Mouse (Mus musculus): Measurements from ENCODE around the gene Fxyd3. TPM values are rescaled to one million over a fixed set of nuclear protein-coding genes. Genes with fewer than 3 reads are reported as not detected.

Gene Fxyd3
- polyA plus RNA-seq, 1 experiment from 2014 or later = 1.1 TPM

DNA sequence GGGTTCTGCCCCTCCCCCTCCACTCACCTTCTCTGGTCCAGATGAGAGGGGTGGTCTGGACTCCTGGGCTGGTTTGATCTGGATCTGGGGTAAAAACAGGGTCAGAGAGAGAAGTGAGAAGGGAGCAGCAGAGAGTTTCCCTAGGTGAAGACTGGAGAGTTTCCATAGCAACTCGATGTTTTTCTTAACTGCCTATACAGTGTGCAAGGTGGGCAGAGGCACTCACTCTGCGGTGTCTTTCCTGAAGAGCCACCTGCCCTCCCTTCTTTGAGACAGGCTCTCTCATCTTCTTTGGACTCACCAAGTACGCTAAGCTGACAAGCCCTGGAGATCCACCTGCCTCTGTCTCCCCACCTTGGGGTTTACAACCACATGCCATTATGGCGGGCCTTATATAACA, 37.5 kb downstream of the Fxyd3 start:
- ATAC-seq (ENCODE audit: low read depth) = no peak
- H3K27me3 ChIP-seq (ENCODE audit: control insufficient read depth, insufficient read depth, low read depth, low read length) = peaks cover 10% of the 10 kb centered on the region

DNA sequence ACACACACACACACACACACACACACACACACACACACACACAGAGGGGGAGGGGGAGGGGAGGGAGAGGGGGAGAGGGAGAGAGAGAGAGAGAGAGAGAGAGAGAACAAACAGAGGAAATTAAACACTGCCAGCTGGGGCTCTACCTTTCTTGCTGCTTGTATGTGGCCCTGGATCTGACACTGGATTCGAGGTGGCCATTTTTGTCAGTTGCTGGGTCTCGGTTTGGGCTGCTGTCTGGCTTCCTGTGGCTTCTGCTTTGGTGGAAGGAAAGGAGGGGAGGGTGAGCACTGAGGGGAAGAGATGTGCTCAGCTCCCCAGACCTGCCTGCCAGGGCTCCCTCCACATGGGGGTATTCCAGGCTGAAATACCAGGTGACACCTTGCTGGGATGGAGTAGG, 38.8 kb downstream of the Fxyd3 start:
- H3K27ac ChIP-seq (ENCODE audit: low read length) = no peak overlapping the region
- 14% methylated on average over 2 of the region's 2 CpGs for WGBS (ENCODE audit: insufficient replicate concordance)
- no peak overlapping the region for H3K9ac ChIP-seq (ENCODE audit: low read depth, low read length)
- no peak overlapping the region for H3K4me3 ChIP-seq (ENCODE audit: low read depth, low read length)
- H3K4me2 ChIP-seq (ENCODE audit: low read depth, low read length) = no peak overlapping the region
- H3K4me1 ChIP-seq (ENCODE audit: control insufficient read depth, low read depth, low read length) = peaks cover 4% of the 10 kb centered on the region; the same call in 1 of the 2 replicates
- no peaks in the 10 kb centered on the region for H3K36me3 ChIP-seq (ENCODE audit: control insufficient read depth, insufficient read depth)
- H3K27me3 ChIP-seq (ENCODE audit: control insufficient read depth, insufficient read depth, low read depth, low read length) = peaks cover 10% of the 10 kb centered on the region
- no peak for ATAC-seq (ENCODE audit: low read depth)
- H3K9me3 ChIP-seq (replicated peaks; ENCODE audit: control insufficient read depth, low read length) = no peaks in the 10 kb centered on the region

More for the DNA sequence above, 37.5 kb downstream of the Fxyd3 start:
- no peak overlapping the region for H3K27ac ChIP-seq (ENCODE audit: low read length)
- no peaks in the 10 kb centered on the region for H3K9me3 ChIP-seq (replicated peaks; ENCODE audit: control insufficient read depth, low read length)
- no peak overlapping the region for H3K4me3 ChIP-seq (ENCODE audit: low read depth, low read length)
- no peak overlapping the region for H3K4me2 ChIP-seq (ENCODE audit: low read depth, low read length)
- peaks cover 3% of the 10 kb centered on the region; the same call in 1 of the 2 replicates for H3K4me1 ChIP-seq (ENCODE audit: control insufficient read depth, low read depth, low read length)
- no peaks in the 10 kb centered on the region for H3K36me3 ChIP-seq (ENCODE audit: control insufficient read depth, insufficient read depth)
- H3K9ac ChIP-seq (ENCODE audit: low read depth, low read length) = no peak overlapping the region
- WGBS (ENCODE audit: insufficient replicate concordance) = 73% methylated on average over 4 of the region's 4 CpGs

DNA sequence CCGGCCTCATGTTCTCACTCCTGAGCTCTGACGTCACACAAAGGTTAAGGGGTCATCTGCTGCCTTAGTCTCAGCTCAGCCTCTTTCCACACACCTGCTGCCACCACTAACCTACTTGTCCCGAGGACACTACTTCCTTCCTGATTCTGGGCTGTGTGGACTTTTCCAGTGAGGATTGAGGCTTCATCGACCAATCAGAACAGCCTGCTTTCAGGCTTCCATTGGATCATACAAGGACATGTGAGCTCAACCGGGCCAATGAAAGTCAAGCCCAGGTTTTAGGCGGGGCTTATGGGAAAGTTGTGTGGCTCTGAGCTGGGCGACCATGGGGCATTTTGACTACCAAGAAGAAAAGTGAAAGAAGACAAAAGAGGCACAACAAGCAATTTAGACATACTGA, 39.6 kb downstream of the Fxyd3 start:
- Histone ChIP-seq H3K4me3 (ENCODE audit: low read depth, low read length) (no peak overlapping the region), H3K9ac (ENCODE audit: low read depth, low read length) (no peak overlapping the region), H3K36me3 (ENCODE audit: control insufficient read depth, insufficient read depth) (no peaks in the 10 kb centered on the region), H3K27me3 (ENCODE audit: control insufficient read depth, insufficient read depth, low read depth, low read length) (peaks cover 5% of the 10 kb centered on the region), H3K9me3 (replicated peaks; ENCODE audit: control insufficient read depth, low read length) (no peaks in the 10 kb centered on the region), H3K4me1 (ENCODE audit: control insufficient read depth, low read depth, low read length) (peaks cover 4% of the 10 kb centered on the region; the same call in 1 of the 2 replicates), H3K27ac (ENCODE audit: low read length) (no peak overlapping the region), H3K4me2 (ENCODE audit: low read depth, low read length) (no peak overlapping the region)
- no peak for ATAC-seq (ENCODE audit: low read depth)
- 54% methylated on average over 7 of the region's 7 CpGs for WGBS (ENCODE audit: insufficient replicate concordance)

DNA sequence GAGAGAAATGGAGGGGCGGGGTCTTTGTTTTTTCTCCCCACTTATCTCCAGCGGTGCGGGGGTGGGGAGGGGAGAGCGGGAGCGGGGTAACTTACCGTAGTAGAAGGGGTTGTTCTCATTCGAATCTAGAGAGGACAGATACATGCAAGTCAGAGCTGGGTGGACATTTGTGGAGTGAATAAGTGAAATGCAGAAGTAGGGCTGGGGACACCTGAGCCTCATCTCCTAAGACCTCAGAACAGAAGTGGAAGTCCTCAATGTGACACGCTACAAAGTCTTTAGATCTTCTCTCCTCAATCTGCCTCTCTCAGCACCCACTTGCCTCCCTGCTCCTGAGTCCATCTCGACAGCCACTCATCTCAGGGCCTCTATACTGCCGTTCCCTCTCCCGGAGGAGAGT, 41.2 kb downstream of the Fxyd3 start:
- Histone ChIP-seq H3K27ac (ENCODE audit: low read length) (no peak overlapping the region), H3K9ac (ENCODE audit: low read depth, low read length) (no peak overlapping the region), H3K36me3 (ENCODE audit: control insufficient read depth, insufficient read depth) (no peaks in the 10 kb centered on the region), H3K9me3 (replicated peaks; ENCODE audit: control insufficient read depth, low read length) (no peaks in the 10 kb centered on the region), H3K27me3 (ENCODE audit: control insufficient read depth, insufficient read depth, low read depth, low read length) (no peaks in the 10 kb centered on the region), H3K4me1 (ENCODE audit: control insufficient read depth, low read depth, low read length) (peaks cover 4% of the 10 kb centered on the region; the same call in 1 of the 2 replicates), H3K4me3 (ENCODE audit: low read depth, low read length) (no peak overlapping the region), H3K4me2 (ENCODE audit: low read depth, low read length) (no peak overlapping the region)
- ATAC-seq (ENCODE audit: low read depth) = no peak
- WGBS (ENCODE audit: insufficient replicate concordance) = 66% methylated on average over 11 of the region's 11 CpGs

DNA sequence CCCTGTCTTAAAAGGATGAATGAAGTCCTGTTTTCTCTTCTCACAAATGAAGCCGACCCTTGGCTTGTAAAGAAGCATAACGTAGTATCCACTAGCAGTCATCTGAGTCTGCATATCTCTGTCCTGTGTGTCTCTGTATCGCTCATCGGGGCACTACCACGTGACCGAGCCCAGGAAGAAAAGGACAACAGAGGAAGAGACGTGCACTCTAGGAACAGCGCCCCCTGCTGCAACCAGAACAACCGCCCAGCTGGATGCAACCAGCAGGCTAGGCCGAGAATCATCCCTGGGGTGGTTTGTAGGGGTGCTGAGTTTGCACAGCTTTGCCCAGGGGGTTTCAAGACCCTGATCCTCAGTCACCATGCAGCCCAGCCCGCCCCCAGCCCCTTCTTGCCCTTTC, 41.7 kb downstream of the Fxyd3 start:
- Histone ChIP-seq H3K4me2 (ENCODE audit: low read depth, low read length) (no peak overlapping the region), H3K27me3 (ENCODE audit: control insufficient read depth, insufficient read depth, low read depth, low read length) (no peaks in the 10 kb centered on the region), H3K27ac (ENCODE audit: low read length) (no peak overlapping the region), H3K36me3 (ENCODE audit: control insufficient read depth, insufficient read depth) (no peaks in the 10 kb centered on the region), H3K9ac (ENCODE audit: low read depth, low read length) (no peak overlapping the region), H3K4me3 (ENCODE audit: low read depth, low read length) (no peak overlapping the region), H3K9me3 (replicated peaks; ENCODE audit: control insufficient read depth, low read length) (no peaks in the 10 kb centered on the region), H3K4me1 (ENCODE audit: control insufficient read depth, low read depth, low read length) (peaks cover 4% of the 10 kb centered on the region; the same call in 1 of the 2 replicates)
- whole genome bisulfite sequencing (ENCODE audit: insufficient replicate concordance) = 39% methylated on average over 11 of the region's 11 CpGs
- no peak for ATAC-seq (ENCODE audit: low read depth)

DNA sequence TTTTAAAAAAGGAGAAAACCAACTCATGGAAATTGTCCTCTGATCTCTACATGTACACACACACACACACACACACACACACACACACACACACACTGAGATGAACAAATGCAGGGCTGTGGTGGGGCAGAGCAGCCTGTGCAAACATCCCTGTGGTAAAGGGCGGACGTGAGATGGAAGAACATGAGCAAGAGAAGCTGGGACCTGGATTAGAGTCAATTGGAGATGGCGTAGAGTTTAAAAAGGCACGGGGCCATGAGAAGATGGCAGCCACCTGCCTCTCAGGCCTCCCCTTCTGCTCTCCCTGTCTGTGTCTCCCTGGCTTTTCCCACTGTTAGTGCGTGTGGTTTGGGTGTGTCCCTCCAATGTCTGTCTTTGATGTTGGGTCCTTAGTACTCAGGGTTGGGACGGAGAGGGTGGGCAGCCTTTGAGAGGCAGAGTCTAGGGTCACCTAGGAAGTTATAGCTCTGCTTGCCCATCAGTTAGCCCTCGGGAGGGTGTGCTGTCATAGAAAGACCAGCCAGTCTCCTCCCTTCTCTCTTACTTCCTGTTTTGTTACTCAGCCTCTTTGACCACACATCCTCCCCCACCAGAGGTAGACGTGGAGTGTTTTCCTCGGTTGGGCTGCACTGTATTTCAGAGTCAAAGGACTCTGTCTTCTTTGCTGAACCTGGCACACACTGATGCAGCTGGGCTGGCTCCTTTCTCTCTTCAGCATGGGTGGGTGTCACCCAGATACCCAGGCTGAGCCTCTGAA, 42.9 kb downstream of the Fxyd3 start:
- Histone ChIP-seq H3K4me1 (ENCODE audit: control insufficient read depth, low read depth, low read length) (peaks cover 4% of the 10 kb centered on the region; the same call in 1 of the 2 replicates), H3K27ac (ENCODE audit: low read length) (peak overlapping the region; percentile 50; the same call in 1 of the 2 replicates), H3K4me3 (ENCODE audit: low read depth, low read length) (no peak overlapping the region), H3K9ac (ENCODE audit: low read depth, low read length) (no peak overlapping the region), H3K27me3 (ENCODE audit: control insufficient read depth, insufficient read depth, low read depth, low read length) (no peaks in the 10 kb centered on the region), H3K4me2 (ENCODE audit: low read depth, low read length) (no peak overlapping the region), H3K36me3 (ENCODE audit: control insufficient read depth, insufficient read depth) (no peaks in the 10 kb centered on the region), H3K9me3 (replicated peaks; ENCODE audit: control insufficient read depth, low read length) (no peaks in the 10 kb centered on the region)
- peak; percentile 41; the same call in 1 of the 2 replicates for ATAC-seq (ENCODE audit: low read depth)
- 33% methylated on average over 9 of the region's 9 CpGs for WGBS (ENCODE audit: insufficient replicate concordance)

DNA sequence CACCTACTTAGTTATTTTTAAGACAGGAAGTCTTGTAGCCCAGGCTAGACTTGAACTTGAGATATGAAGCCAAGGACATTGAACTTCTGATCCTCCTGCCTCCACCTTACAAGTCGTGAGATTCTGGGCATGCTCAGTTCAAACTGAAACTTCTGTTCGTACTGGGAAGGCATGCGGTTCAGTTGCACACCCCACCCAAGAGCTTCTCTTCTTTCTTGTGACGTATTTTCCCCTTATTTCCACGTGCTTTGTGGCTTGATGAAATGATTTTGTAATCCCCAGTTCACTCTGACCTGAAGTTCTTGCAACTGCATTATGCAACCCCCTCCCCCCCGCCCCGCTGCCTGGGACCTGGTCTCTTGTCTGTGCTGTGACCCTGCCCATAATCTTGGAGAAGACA, 44.8 kb downstream of the Fxyd3 start:
- Histone ChIP-seq H3K27ac (ENCODE audit: low read length) (no peak overlapping the region), H3K27me3 (ENCODE audit: control insufficient read depth, insufficient read depth, low read depth, low read length) (no peaks in the 10 kb centered on the region)

DNA sequence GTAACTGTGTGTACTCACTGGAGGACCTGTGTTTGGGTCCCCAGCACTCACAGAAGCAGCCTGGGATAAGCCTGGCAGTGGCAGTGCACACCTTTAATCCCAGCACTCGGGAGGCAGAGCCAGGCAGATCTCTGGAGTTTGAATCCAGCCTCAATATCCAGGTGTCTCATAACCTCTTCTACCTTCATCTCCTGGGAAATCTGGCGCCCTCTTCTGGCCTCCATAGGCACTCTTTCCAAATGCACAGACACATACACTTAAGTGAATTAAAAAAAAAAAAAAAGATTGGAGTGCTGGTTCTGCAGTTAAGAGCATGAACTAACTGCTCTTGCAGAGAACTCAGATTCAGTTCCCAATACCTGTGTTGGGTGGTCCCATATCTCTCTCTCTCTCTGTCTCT, 45.8 kb downstream of the Fxyd3 start:
- 64% methylated on average over 2 of the region's 2 CpGs for WGBS (ENCODE audit: insufficient replicate concordance)
- no peaks in the 10 kb centered on the region for H3K36me3 ChIP-seq (ENCODE audit: control insufficient read depth, insufficient read depth)
- ATAC-seq (ENCODE audit: low read depth) = no peak

More for the DNA sequence above, 44.8 kb downstream of the Fxyd3 start:
- 35% methylated on average over 7 of the region's 7 CpGs for WGBS (ENCODE audit: insufficient replicate concordance)
- H3K4me3 ChIP-seq (ENCODE audit: low read depth, low read length) = no peak overlapping the region
- H3K36me3 ChIP-seq (ENCODE audit: control insufficient read depth, insufficient read depth) = no peaks in the 10 kb centered on the region
- H3K9me3 ChIP-seq (replicated peaks; ENCODE audit: control insufficient read depth, low read length) = no peaks in the 10 kb centered on the region
- H3K9ac ChIP-seq (ENCODE audit: low read depth, low read length) = no peak overlapping the region; the same call in 1 of the 2 replicates
- ATAC-seq (ENCODE audit: low read depth) = 0 out of 2 replicates have a peak, but pooled peaks have one; percentile 19
- H3K4me2 ChIP-seq (ENCODE audit: low read depth, low read length) = no peak overlapping the region
- H3K4me1 ChIP-seq (ENCODE audit: control insufficient read depth, low read depth, low read length) = peaks cover 4% of the 10 kb centered on the region; the same call in 1 of the 2 replicates

DNA sequence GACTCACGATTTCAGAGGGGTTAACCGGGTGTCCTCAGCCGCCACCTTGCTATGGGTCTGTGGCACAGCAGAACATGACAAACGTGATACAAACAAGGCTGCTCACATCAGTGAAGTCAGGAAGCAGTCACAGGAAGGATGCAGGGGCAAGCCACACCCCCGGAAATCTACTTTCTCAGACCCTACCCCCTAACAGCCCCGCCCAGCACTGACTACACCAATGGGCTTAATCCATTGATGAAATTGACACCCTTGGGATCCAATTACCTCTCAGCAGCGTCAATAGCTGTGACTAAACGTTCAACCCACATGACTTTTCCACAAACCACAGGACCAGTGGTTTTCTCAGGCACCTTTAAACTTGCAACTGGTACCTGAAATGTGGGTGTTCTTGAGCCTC, 47.9 kb downstream of the Fxyd3 start:
- Histone ChIP-seq H3K27me3 (ENCODE audit: control insufficient read depth, insufficient read depth, low read depth, low read length) (no peaks in the 10 kb centered on the region), H3K9me3 (replicated peaks; ENCODE audit: control insufficient read depth, low read length) (no peaks in the 10 kb centered on the region), H3K27ac (ENCODE audit: low read length) (no peak overlapping the region), H3K4me3 (ENCODE audit: low read depth, low read length) (no peak overlapping the region), H3K9ac (ENCODE audit: low read depth, low read length) (no peak overlapping the region), H3K4me2 (ENCODE audit: low read depth, low read length) (no peak overlapping the region), H3K36me3 (ENCODE audit: control insufficient read depth, insufficient read depth) (no peaks in the 10 kb centered on the region), H3K4me1 (ENCODE audit: control insufficient read depth, low read depth, low read length) (no peaks in the 10 kb centered on the region; the same call in 1 of the 2 replicates)
- ATAC-seq (ENCODE audit: low read depth) = no peak
- WGBS (ENCODE audit: insufficient replicate concordance) = 50% methylated on average over 8 of the region's 8 CpGs

More for the DNA sequence above, 45.8 kb downstream of the Fxyd3 start:
- no peak overlapping the region for H3K4me2 ChIP-seq (ENCODE audit: low read depth, low read length)
- no peaks in the 10 kb centered on the region for H3K27me3 ChIP-seq (ENCODE audit: control insufficient read depth, insufficient read depth, low read depth, low read length)
- H3K4me3 ChIP-seq (ENCODE audit: low read depth, low read length) = no peak overlapping the region
- peaks cover 4% of the 10 kb centered on the region; the same call in 1 of the 2 replicates for H3K4me1 ChIP-seq (ENCODE audit: control insufficient read depth, low read depth, low read length)
- no peaks in the 10 kb centered on the region for H3K9me3 ChIP-seq (replicated peaks; ENCODE audit: control insufficient read depth, low read length)
- H3K27ac ChIP-seq (ENCODE audit: low read length) = no peak overlapping the region
- H3K9ac ChIP-seq (ENCODE audit: low read depth, low read length) = no peak overlapping the region
